ENCODE assay signal across 10 mouse cellular contexts in the genomic region with DNA sequence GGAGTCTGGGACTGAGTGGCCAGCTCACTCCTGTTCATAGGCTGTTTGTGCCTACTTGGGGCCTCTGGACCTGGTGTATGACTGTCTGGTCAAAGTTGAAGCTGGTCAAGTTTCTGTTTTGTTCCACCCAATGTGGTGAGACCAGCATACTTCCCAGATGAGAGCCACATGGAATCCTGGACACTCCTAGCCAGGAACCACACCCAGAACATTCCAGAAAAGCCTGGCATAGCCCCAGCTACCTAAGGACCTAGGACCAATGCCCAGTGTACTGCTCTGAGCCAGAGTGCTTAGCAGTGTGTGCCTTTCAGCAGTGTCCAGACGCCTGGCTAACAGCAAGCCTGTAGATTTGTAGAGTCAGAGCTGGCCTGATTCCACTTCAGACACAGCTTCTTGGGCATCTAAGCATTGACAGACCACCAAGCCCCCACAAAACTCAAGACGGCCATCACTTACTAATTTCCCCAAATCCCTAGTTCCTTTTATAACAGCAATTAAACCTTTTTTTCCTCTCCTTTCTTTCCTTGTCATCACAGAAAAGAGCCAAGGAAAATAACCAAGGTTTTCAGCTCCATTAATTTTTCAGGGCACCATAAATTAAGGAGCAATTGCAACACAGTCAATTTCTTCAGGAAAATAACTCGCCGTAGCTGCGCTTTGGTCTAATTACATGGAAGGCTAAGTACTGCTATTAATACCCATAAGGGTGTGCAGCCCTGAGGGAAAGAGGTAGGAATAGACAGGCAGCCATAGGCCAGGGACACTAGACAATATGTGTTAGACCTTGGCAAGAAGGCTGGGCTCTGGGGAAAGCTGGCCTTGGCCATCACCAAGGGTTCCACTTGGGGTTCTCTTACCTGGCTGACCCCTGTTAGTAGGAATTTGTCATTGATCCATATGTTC.
DNase-seq lines count a peak whose midpoint lies in the region; ATAC-seq and TF ChIP-seq lines count a peak whose summit lies in the region.
"Had no signal": no experiment of that assay in that cellular context is flagged by ENCODE, and none has a peak within 500 bp of the region (broad histone marks: within the 10 kb centered on the region; RNA-seq: fewer than 3 reads in every experiment).

No protein-coding gene starts in this region.

- H3K9me3 ChIP-seq in liver, postnatal 0 days (ENCODE audit: low read length) = no peaks in the 10 kb centered on the region
- H3K9me3 ChIP-seq in forebrain, embryonic 16.5 days (ENCODE audit: control insufficient read depth, low read length) = no peaks in the 10 kb centered on the region

- H3K27me3 ChIP-seq in liver, postnatal 0 days (ENCODE audit: insufficient read depth, low read length) = no peaks in the 10 kb centered on the region
- no peaks in the 10 kb centered on the region for H3K27me3 ChIP-seq in forebrain, embryonic 16.5 days (replicated peaks; ENCODE audit: control insufficient read depth, insufficient read depth, low read length)

- DNase-seq in 3134 (ENCODE audit: extremely low read depth, insufficient read length, low spot score) = peak; percentile 85
- DNase-seq in adipocyte (ENCODE audit: low spot score) = peak; percentile 88
- DNase-seq in heart, adult 8-10 months (ENCODE audit: low spot score) = peak; percentile 70
- peak; percentile 64 for DNase-seq in kidney, postnatal 14 days
- no peak for DNase-seq in liver, postnatal 0 days
- DNase-seq in frontal cortex, adult 2 months (ENCODE audit: extremely low spot score in 1 of 2, low spot score in 1 of 2) = no peak
- DNase-seq in layer of hippocampus, postnatal 14 days (ENCODE audit: low spot score in 2 of 2) = no peak

- no peak for TF ChIP-seq EP300 in liver, postnatal 0 days (IDR thresholded peaks at IDR 0.05; ENCODE audit: low read depth)

- 83% methylated on average over 5 of the region's 5 CpGs for WGBS in liver, postnatal 0 days (ENCODE audit: insufficient replicate concordance)
- WGBS in forebrain, embryonic 16.5 days = 39% methylated on average over 5 of the region's 5 CpGs

- no peak overlapping the region for H3K9ac ChIP-seq in liver, postnatal 0 days (replicated peaks)
- no peak overlapping the region for H3K9ac ChIP-seq in forebrain, embryonic 16.5 days (replicated peaks; ENCODE audit: low read depth, low read length)

- no peaks in the 10 kb centered on the region for H3K4me1 ChIP-seq in liver, postnatal 0 days (ENCODE audit: insufficient read depth)
- H3K4me1 ChIP-seq in forebrain, embryonic 16.5 days (replicated peaks; ENCODE audit: control insufficient read depth, insufficient read depth, low read length) = no peaks in the 10 kb centered on the region

- no peak overlapping the region for H3K27ac ChIP-seq in liver, postnatal 0 days (ENCODE audit: low read depth)
- no peak overlapping the region for H3K27ac ChIP-seq in forebrain, embryonic 16.5 days (ENCODE audit: low read length)
- H3K27ac ChIP-seq: macrophage had no signal

- no peaks in the 10 kb centered on the region for H3K36me3 ChIP-seq in liver, postnatal 0 days (replicated peaks; ENCODE audit: insufficient read depth, low read length)
- H3K36me3 ChIP-seq in forebrain, embryonic 16.5 days (ENCODE audit: control insufficient read depth, insufficient read depth) = no peaks in the 10 kb centered on the region

- ATAC-seq in liver, postnatal 0 days = no peak
- ATAC-seq in forebrain, embryonic 16.5 days = no peak

- no peak for TF ChIP-seq CTCF in liver, postnatal 0 days (IDR thresholded peaks at IDR 0.05; ENCODE audit: low read depth)

- no peak overlapping the region for H3K4me3 ChIP-seq in liver, postnatal 0 days (ENCODE audit: low read depth, low read length)
- H3K4me3 ChIP-seq in forebrain, embryonic 16.5 days (replicated peaks; ENCODE audit: low read length) = no peak overlapping the region
- H3K4me3 ChIP-seq: erythroblast, embryonic 14.5 days had no signal

- no peak overlapping the region for H3K4me2 ChIP-seq in liver, postnatal 0 days (ENCODE audit: low read depth, low read length)
- no peak overlapping the region for H3K4me2 ChIP-seq in forebrain, embryonic 16.5 days (ENCODE audit: low read length)

Comparison
In these comparisons a context has a peak if more than half of its experiments do, and no peak if none do; other contexts are left out.
1. DNase-seq: peak in 3134 (single experiment), adipocyte (single experiment), heart, adult 8-10 months (single experiment) and kidney, postnatal 14 days (single experiment); none in liver, postnatal 0 days (single experiment), frontal cortex, adult 2 months (0 of 2) and layer of hippocampus, postnatal 14 days (0 of 2).